Mouse (Mus musculus): ENCODE data around the gene Mafb.

- no peak for TF ChIP-seq CTCF (IDR thresholded peaks at IDR 0.05; ENCODE audit: extremely low read depth, insufficient read depth, low read length)
- no peak for TF ChIP-seq POLR2A (IDR thresholded peaks at IDR 0.05; ENCODE audit: extremely low read depth, insufficient read depth, low read length)
These were observed 17.3 kb downstream of the Mafb start for GRCm38 (mm10) chr2:160349578-160349977.
